Mouse (Mus musculus): ENCODE measurements around the gene Nlrp3. TPM values are rescaled to one million over a fixed set of nuclear protein-coding genes. Genes with fewer than 3 reads are reported as not detected.

The Nlrp3 gene
- total RNA-seq (2023) = 100 to 1,000 TPM; 313 to 335 TPM

DNA sequence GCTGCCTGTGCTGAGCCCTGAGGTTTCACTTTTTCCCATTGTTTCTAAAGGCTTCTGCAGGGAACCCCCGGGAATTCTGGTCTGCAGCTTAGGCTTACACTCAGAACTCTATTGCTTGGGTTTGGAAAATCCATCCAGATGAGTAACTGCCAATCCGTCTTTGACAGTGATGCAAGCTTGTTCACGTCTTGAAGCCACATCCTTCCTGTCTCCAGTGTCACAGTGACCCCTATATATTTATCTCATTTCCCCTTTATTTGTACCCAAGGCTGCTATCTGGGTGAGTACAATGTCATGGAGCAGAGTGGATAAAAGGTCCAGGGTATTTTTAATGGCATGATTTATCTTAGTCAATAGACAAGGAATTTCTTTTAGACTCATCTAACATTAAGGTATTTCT is at the start of gene Nlrp3:
Nlrp3 (plus strand) TSS at position 245 of the 400 bp plus-strand sequence.

DNA sequence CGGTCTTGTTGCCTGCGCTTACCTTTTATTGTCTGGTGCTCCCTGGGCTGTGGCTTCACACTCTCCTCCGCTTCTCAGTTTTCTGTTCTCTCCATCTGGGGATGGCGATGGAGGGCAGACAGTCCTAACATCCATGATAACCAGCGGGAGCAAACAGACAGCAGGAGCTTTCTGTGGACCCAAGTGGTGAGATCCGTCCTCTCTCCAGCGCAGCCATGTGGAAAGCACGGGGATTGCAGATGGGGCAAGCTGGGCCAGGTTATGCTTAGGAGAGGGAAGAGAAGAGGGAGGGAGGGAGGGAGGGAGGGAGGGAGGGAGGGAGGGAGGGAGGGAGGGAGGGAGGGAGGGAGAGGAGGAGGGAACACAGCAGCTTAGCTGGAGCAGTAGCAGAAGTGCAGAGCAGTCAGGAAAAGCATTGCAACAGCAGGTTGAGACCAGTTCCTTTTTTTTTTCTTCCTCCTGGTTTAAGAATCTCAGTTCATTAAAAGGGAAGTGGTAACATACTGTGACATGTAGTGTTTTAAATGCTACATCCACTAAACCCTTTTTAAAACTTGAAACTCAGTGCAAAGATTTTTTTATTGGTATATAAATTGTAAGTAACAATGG is 14.8 kb upstream of the Nlrp3 start, which contains the start of gene Zkscan17:
Zkscan17 (minus strand) TSS at position 280 of the 609 bp plus-strand sequence.

DNA sequence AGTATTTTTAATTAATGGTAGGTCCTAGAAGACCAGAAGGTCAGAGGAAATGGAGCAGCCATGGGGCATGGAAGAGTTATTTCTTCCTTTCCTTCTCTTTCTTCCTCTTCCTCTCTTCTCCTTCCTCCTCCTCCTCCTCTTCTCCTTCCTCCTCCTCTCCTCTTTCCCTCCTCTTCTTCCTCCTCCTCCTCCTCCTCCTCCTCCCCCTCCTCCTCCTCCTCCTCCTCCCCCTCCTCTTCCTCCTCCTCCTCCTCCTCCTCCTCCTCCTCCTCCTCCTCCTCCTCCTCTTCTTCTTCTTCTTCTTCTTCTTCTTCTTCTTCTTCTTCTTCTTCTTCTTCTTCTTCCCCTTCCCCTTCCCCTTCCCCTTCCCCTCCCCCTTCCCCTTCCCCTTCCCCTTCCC is 34.8 kb downstream of the Nlrp3 start, which contains the start of gene Olfr222:
Olfr222 (minus strand) TSS at position 101 of the 400 bp plus-strand sequence.

DNA sequence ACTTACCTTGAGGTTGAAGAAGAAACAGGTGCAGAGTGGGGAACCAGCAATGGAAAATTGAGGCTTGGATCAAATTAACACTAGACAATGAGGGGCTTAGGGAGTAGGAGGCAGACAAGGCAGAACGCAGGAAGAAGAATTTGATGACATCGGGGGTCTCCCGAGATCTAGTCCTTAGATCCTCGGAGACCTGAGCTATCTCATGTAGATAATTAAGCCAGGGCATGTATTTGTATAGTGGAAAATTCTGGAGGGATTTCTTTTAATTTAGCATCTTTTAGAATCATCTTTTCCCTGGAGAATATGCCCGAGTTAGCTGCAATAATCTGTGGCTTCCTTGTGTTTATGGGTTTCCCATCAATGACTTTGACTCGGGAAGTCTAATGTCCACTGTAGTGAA is 51.8 kb downstream of the Nlrp3 start, which contains the start of gene Olfr223:
Olfr223 (minus strand) TSS at position 101 of the 400 bp plus-strand sequence.

Other genes starting within 250 kb of the Nlrp3 start
- not detected for gene Wnt9a, start 234.6 kb upstream of the Nlrp3 start, total RNA-seq (2023)
- not detected for gene Prss38, start 165.9 kb upstream of the Nlrp3 start, total RNA-seq (2023)
- gene Jmjd4, start 91.5 kb upstream of the Nlrp3 start, total RNA-seq (2023) = 1 to 10 TPM; 1.0 to 2.3 TPM
- gene Snap47, start 90.4 kb upstream of the Nlrp3 start, total RNA-seq (2023) = 1 to 10 TPM; 4.0 to 4.9 TPM
- gene Zfp867, start 69.1 kb upstream of the Nlrp3 start, total RNA-seq (2023) = under 1 TPM; 0.42 to 0.46 TPM
- gene Zkscan17, start 14.8 kb upstream of the Nlrp3 start, total RNA-seq (2023) = 1 to 10 TPM; 7.6 to 9.6 TPM
- not detected for gene Olfr222, start 34.7 kb downstream of the Nlrp3 start, total RNA-seq (2023)
- not detected for gene Olfr223, start 51.7 kb downstream of the Nlrp3 start, total RNA-seq (2023)
- 10 to 100 TPM; 46.3 to 51.8 TPM for gene Mprip, start 119.7 kb downstream of the Nlrp3 start, total RNA-seq (2023)
- gene Pld6, start 246.1 kb downstream of the Nlrp3 start, total RNA-seq (2023) = not detected

Measured in neutrophil, adult 83 days (primary cell).